Mouse (Mus musculus) layer of hippocampus, adult 18-20 months (tissue): Measurements from ENCODE around the gene Unc50. TPM values are rescaled to one million over a fixed set of nuclear protein-coding genes. Genes with fewer than 3 reads are reported as not detected.
A peak's percentile ranks its signal among the peaks of the same experiment; 100 is the strongest.

ENCODE experiments used
- DNase-seq, 2 experiments: peaks; one replicate each; pipeline ENCODE4 v3.0.0; 2022; ENCODE audit warnings: low spot score in 2 of 2
- total RNA-seq, 2 experiments: library from RNA; stranded (reverse); gene quantifications; 2 replicates each; pipeline ENCODE4 v1.2.3; 2021

The Unc50 gene
- total RNA-seq, 2 experiments from 2014 or later: 58.8 to 59.5 TPM

DNA sequence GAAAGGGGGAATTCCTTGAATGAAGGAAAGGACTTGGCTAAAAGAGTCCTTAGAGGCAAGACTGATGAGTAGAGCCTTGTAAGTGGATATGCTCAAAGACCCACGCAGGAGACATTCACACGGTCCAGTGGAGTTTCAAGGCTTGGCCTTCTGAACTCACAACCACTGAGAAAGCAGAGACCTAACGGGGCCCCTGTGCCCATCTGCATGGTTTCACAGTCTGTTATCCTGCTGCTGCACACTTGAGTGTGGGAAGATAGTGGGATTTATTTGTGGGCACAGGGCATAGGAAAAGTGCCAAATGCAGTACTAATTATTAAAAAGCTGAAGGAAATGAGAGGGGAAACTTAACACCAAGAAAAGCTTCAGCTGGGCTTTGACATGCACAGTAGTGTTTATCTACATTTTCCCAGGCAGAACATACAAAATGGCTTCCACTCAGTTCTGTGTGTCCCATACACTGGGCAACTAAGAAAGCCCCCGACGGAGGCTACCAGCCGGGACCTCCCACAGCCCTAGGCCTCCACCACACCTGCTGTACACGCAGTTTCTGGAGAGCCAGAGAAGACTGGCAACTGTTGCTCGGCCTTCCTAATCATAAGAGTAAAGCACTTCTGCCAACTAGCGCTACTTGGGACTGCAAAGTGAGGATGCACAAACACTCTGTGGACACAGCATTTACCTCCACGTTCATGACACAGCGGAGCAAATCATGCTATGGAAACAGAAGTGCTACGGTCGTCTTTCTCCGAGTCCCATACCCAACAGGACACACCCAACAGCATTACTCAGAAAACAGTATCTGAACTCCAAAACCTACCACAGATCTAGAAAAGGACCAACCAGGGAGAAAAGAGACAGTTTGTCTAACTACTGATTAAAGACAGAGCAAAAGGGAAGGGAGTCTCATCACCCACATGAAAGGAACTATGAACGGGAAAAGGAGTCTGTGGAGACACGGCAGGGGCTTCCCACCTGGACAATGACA lies 13.2 kb downstream of the Unc50 start:
- DNase-seq: no peak

DNA sequence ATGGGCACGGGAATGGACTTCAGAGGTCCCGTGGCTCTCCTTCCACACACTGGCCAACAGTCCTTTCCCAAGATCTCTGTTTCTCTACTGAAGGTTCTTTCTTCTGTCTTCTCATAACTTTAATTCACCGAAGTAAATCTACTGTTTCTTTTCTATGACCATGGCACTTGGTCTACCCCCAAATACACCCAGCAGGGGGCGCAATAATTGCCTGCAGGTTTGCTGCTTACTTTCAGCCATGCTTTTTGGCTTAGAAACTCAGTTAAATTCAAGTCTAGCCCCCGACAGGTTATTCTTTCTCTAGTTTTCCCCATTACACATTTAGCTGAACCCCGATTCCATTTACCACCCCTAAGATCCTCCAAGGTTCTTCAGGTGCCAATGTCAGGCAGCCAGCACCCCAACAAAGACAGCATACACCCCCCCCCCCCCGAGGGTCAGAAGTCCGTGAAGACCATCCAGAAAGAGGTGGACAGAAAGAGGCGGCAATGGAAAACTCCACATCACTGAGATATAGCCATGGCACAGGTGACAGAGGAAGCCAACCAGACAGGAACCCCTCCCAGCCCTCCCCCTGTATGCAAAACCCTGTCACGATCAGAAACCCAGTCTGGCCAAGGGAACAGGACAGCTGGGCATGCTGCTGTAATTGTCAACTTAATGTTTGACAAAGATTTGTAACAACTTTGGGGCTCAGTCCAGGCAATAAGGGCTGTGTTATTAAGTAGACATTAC lies 18.6 kb downstream of the Unc50 start:
- peak in 1 of 2 experiments; percentile 46 for DNase-seq

DNA sequence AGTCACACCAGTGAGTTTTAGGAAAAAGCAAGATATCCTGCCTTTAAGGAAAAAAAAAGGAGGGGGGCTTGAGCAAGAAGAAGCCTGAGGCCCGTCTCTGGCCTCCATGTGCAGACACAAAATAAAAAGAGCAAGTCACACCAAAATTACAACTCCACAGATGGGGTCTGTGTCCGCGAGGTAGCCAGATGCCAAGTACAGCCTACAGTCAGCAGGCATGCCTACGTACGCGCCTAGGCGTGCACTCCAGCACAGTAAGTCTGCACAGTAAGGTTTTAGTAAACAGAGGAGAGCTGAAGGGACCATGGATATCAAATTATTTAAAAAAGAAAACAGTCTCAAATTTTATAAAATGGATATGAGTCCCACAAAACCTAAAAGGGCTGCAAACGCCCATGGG lies 21.3 kb downstream of the Unc50 start:
- DNase-seq: peak in 1 of 2 experiments; percentile 58

DNA sequence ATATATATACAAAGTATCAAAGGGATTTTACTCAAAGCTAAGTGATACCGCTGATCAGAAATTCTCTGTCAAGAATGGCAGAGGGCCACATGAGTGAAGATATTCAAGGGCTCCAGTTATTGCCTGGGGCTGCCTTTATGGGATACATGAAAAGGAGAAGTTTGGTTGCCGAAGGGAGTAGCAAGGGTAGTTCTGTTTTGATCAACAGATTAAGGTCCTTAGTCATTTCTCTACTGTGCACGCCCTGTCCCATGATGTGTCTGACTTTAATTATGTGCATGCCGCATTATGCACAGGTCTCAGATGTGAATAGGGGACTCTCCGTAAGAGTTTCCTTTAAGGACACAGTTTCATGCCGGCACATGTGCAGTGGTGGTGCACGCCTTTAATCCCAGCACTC lies 27.6 kb downstream of the Unc50 start:
- no peak for DNase-seq

DNA sequence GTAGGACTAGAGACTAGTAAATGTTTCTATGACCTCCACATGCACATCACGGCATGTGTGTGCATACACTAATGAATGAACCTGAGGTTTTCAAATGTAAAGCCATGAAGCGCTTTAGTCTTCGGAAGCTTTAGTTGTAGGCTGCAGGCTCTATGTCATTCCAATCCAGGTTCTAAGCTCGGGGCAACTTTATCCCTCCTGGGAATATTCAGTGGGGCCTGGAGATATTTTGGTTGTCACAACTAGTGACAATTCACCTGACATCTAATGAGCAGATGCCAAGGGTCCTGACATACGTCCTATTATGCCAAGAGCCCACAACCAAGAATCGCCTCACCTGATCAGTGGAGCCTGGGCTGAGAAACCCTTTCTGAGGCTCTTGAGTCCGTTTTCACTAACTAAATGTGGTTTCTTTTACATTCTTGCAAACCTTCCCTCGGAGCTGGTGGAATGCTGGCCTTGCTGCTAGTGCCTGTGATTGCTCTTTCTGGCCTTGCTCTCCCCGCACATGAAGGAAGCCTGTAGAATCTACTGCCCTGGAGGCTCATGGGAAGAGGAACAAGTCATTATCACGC lies 35.0 kb downstream of the Unc50 start:
- DNase-seq: no peak

DNA sequence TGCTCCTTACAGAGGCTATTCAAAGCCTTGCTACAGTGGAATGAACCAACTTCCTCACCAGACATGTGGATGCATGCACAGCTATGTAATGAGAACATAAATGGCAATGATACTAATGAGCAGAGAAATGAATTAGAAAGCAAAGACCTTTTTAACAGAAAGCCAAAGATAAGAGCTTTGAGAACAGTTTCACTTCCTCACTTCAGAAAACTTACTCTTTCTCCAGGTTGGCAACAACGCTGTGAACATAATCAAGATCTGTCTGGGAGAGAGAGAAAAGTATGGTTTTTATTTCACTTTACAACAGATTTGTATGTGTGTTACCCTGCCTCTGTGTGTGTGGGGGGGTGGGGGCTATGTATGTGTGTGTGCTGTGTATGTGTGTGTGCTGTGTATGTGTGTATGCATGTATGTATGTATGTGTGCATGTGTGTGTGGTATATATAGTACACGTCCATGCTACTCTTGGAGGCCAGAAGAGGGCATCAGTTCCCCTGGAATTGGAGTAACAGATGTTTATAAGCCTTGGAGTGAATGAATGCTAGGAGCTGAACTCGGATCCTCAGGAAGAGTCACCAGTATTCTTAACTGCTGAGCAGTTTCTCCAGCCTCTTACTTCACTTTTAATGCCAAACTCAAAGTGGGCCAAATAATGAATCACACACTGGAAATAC lies 36.5 kb downstream of the Unc50 start:
- no peak for DNase-seq

DNA sequence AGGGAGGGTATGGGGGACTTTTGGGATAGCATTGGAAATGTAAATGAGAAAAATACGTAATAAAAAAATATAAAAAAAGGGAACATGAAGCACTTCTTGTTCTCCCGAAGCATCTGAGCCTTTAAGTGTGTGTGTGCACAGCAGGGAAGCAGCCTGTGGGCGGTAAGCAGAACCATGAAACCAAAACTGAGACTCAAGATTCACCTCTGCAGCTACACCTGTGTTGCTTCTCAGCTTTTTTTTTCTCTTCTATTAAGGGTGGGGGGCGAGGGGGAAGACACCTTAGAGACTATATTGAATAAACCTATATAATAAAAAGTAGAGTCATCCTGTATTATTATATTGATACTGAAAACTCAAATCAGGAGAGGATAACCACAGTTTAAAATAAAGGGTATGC lies 37.9 kb downstream of the Unc50 start:
- DNase-seq: no peak

DNA sequence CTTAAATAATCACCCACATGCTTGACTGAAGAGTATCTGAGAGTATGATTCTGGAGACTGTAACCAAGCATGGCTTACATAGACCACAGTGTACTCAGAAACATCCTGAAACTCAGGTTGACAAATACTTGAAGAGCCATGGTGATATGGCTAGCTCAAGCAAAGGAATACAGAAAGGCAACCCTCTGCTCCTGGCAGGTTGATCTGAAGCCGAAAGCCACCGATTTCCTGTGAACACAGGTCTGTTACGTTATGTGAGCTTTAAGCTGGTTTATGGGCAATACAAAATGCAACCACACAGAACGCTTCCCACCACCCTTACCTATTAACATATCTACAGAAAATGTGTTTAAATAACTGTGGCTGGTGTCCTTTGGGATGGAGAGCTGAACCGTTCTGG lies 39.1 kb downstream of the Unc50 start:
- no peak for DNase-seq

DNA sequence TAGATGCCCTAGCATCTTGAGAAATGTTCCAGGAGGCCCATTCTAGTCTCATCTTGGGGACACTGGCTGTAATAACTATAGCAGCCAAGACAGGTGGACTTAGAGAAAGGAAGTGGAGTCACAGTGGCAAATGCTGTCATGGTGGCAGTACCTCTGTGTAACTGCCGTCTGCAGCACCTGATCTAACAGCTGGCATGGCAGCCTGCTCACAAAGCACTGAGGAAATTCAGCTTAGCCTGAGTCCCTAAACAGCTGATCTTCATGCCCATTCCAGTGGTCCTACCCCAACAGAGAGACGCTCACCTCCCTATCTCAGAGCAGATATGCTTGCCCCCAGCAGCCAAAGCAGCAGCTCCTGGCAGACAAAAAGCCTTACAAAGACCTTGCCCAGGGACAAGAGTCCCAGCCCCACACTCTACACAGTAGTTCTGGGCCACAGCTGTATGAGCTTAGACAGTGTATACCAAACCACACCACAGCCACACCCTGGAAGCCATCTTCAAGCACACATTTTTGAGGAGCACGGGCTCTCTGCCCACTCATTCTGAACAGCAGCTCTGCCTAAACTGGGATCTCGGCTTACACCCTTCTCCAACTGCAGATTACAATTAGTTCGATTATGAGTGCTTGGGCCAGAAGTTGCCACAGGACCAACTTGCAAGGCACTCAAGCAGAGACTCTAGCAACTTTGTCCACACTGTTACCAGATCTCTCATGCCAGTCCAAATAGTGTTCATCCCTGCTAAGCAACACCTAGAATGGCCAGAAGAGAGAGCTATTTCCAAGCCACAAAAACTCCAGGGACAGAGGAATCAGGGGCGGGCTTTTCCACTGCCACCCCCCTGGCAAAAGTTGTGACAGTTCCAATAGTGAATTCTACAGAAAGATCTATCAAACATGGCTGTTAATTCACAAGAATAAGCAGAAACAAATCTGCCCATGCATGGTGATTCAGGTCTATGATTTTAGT lies 41.5 kb downstream of the Unc50 start:
- DNase-seq: peak in 1 of 2 experiments; percentile 26

DNA sequence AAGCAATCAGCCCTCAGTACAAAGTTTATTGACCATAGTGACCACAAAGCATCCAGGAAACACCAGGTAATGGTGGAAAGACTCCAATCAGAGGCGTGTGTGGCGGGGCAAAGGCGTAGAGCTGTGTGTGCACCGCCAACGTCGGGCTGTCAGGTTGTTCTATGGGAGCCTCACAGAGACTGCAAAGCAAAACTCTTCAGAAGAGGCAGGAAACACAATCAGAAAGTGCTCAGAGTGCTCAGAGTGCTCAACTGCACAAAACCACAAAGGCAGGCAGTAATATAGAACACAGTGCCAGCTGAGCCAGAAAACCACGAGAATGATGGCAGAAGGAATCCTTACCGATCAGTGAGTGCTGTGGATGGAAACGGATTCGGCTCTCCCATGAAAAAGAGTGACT lies 43.3 kb downstream of the Unc50 start:
- no peak for DNase-seq

DNA sequence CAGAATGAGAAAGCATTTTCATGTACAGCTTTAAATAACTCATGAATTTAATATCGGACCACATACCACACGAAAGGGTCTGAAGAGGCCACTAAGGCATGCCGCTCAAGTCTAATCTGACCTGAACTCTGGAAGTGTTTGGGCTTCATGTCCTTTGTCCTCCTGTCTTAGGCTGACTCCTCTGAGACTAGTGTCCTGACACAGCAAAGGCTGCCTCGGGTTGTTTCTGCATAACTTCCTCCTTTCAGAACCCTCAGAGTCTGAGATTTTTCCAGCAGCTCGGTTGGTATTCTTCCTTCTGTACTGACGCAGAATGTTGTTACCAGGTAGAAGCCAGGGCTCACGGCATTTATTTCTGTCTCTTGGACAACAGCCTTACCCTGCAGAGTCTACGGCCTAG lies 44.1 kb downstream of the Unc50 start:
- DNase-seq: no peak

DNA sequence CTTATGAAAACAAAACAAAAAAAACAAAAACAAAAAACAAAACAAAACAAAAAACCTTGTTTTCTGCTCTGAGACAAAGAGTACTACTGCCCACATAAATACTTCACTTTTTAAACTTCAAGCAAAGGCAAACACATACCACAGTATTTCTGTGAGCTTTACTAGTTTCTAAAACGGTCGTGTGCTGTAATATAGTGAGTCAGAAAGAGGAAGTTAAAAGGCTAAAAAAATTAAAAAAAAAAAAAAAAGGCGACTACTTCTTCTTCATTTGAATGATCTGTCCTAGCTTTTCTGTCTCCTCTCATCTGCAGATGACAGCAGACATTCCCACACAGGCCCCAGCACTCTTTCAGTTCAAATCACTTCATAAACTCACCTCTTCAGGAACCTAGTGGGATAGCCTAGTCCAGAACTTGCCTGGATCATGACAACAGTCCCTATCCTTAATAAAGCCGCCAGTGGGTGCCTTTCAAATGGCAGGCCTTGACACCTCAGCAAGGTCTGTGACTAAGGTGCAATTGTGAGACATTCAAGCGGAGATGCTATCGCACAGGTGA lies 44.8 kb downstream of the Unc50 start:
- no peak for DNase-seq

DNA sequence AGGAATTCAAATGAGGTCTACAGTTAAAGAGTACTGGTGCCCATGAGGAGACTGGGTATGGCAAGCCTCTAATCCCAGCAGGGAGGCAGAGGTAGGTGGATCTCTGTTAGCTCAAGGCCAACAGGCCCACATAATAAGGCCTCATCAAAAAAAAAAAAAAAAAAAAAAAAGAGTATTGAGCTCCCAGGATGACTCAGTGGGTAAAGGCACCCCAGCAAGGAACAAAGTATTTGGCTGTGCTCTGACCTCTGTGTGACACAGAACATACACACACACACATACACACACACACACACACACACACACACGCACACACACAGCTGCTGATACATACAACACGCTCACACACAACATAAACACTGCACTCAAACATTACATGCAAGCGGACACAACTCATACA lies 45.4 kb downstream of the Unc50 start:
- no peak for DNase-seq

DNA sequence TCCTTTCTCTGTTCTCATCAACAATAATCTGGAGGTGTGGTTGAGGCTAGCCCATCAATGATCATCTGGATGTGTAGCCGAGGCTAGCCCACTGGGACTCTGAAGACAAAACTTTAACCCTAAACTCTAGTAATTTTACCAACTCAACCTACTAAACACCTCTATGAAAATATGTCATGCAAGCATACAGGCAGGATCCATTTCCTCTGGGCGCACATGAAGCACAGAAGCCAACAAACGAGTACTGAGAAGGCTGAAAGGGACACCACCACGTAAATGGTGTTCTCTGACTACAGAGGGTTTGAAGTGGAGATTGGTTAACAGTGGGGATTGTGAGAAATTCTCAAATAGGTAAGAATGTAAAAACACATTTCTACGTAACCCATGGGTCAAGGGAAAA lies 47.3 kb downstream of the Unc50 start:
- no peak for DNase-seq

DNA sequence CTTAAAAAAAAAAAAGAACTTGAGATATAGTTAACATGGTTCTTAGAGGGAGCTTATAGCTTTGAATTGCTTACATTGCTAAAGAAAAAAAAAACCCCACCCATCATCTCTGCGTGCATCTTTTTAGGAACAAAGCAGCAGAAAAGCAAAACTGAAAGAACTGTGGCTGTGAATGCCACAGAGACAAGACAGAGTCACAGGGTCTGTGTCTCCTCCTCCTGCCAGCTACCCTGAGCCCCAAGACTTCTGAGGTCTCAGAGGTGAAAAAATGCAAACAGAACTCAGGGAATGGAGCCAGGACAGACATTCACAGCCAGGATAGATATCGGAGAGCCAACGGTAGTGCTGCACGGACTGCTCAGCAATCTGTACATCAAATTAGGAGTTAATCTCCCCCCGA lies 48.0 kb downstream of the Unc50 start:
- DNase-seq: no peak

DNA sequence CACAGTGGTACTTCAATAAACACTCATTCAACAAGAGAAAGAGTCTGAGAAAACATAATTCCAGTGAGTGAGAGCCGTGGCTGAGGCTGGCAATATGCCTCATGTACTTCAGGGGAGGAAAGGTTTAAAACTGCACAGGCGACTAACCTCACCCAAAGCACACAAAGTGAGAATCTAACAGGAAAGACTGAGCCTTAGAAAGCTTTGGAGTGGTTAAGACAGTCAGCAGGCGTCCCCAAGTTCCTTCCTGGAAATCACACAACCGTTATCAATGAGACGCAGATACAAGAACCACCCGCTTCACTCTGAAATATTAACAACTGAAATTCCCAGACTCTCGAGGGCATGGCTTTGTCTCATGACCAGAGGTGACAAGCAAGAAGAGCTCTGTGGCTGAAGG lies 48.5 kb downstream of the Unc50 start:
- no peak for DNase-seq

DNA sequence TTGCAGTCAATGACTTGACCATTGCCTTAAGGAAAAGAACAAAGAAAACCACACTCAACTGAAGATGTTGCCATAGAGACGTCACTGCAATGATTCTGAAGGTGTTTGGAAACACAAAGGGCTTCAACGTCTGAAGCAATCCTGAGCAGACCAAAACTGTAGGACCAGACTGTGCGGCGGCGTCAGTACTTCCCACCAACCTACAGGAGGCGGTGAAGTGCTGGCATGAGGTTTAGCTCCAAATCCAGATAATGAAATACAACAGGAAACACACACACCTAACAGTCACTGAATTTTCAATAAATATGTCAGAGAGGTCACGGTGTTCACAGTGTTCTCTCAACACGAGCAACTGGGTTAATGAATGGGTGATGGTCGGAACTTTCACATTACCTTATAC lies 49.1 kb downstream of the Unc50 start:
- DNase-seq: peak; percentile 21 to 56

DNA sequence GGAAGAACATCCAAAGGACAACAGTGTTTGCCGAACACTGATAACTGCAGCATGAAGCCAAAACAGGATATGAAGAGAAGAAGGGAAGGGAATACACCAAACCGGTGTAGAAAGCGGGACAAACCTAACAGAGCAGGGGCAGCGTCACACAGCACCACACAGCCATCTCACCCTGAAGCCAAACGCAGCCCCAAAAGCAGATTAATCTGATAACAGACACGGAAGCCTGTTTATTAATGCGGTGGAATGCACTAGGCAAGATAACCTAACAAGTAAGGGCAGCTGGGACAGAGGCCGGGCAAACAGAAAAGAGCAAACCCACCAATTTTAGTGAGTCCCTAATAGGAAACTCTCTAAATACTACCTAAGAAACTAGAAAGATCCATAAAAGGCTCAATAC lies 49.8 kb downstream of the Unc50 start:
- no peak for DNase-seq

DNA sequence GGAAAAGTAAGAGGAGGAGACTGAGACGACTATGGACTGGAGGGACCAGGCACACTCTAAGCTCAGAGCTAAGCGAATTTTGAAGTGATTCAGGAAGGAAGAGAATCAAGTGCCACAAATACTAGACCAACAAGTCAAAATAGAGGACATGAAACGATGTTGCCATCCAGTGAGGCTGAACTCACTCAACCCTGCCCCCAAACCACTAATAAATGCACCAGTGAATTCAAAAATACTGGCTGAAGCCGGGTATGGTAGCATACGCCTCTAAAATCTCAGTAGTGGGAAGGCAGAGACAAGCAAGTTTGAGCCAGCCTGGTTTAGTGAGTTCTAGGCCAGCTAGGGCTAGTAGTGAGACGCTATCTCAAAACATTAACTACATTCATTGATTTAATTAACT lies 50.8 kb downstream of the Unc50 start:
- DNase-seq: no peak

DNA sequence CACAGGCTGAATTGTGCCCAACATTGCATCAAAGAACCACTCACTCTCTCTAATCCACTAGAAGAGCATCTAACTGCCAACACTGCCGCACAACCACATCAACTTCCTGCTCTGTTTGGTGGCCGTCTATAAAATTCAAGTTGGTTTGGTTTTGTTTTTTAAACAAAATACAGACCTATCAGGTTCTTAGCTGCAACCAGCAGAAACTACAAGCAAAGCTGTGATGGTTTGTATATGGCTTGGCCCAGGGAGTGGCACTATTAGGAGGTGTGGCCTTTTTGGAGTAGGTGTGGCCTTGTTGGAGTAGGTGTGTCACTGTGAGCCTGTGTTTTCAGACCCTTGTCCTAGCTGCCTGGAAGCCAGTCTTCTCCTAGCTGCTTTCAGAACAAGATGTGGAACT lies 51.4 kb downstream of the Unc50 start:
- no peak for DNase-seq
